Mouse (Mus musculus): Measurements from ENCODE around the gene Olfr906. TPM values are rescaled to one million over a fixed set of nuclear protein-coding genes. Genes with fewer than 3 reads are reported as not detected.

Gene Olfr906
- not detected for total RNA-seq (2021)
- long read RNA-seq, result 0 reads

DNA sequence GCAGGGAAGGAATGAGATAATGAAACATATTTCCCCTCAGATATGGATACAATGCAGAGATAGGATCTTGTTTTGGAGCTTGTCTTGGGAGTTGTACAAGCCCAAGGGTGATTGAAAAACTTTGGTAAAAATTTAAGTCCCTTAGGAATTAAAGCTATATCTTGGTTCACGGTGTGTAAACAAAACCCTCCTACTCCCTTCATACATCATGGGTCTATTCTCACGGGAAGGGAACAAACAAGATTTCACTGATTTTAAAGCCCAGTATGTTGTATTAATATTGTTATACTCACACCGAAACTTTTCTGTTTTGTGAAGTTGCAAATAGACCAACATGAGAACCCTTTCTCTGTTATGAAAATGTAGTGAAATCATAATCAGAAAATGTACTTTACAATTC, at the start of gene Olfr906:
TSS of gene Olfr906 (plus strand) at position 301 of the 400 bp plus-strand sequence.
- DNase-seq (ENCODE audit: low spot score in 2 of 2), result no peak

DNA sequence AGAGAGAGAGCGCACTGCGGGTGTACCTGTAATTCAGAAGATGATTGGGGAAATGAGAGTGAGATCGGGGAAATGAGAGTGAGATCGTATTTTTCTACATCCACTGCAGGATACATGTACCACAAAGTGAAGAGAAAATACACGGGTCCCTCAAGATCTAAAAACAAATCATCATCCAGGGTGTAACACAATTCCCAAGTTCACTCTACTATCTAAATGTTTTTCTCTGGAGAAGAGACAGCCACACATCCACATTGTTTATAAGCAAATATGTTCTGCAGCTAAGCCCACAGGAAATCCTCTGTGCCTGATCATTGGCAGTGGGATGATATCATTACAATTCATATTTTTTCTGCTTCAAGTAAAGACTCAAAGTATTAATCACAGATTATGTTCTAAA, 39.5 kb upstream of the Olfr906 start, which contains the start of gene Olfr902:
TSS of gene Olfr902 (plus strand) at position 301 of the 400 bp plus-strand sequence.
- no peak for DNase-seq (ENCODE audit: low spot score in 2 of 2)

DNA sequence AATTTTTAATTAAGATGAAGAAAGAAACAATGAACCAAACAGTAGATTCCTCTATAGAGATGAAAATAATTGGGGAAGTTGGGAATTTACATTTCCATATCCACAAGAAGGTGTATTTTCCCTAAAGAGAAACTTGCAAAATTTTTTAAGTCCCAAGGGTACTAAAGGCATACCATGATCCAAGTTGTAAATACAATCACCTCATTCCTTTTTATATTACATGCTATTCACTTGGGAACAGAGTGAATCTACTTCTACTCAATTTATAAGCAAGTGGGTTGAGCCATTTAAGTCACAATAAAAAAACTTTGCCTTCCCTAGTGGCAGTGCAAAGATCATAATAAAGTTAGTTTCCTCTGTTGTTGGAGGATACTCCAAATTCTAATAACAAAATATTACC, 24.0 kb upstream of the Olfr906 start, which contains the start of gene Olfr904:
TSS of gene Olfr904 (plus strand) at position 301 of the 400 bp plus-strand sequence.
- no peak for DNase-seq (ENCODE audit: low spot score in 2 of 2)

DNA sequence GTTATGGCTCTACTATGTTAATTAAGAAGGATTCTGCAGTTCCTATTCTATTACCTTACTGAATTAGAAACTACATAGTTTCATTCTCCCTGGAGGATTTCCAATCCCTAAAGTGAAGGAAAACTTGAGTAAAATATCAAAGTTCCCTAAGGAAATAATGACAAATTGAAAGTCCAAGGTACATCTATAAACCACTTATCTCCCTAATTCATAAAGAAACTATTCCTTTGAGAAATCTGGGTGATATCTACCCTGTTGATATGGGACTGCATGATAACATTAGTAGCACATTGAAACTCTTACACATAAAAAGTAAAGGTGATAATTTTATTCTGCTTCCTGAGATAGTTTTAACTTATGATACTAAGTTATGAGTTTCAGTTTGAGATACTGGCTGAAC, 16.1 kb upstream of the Olfr906 start, which contains the start of gene Olfr905:
TSS of gene Olfr905 (plus strand) at position 301 of the 400 bp plus-strand sequence.
- no peak for DNase-seq (ENCODE audit: low spot score in 2 of 2)

DNA sequence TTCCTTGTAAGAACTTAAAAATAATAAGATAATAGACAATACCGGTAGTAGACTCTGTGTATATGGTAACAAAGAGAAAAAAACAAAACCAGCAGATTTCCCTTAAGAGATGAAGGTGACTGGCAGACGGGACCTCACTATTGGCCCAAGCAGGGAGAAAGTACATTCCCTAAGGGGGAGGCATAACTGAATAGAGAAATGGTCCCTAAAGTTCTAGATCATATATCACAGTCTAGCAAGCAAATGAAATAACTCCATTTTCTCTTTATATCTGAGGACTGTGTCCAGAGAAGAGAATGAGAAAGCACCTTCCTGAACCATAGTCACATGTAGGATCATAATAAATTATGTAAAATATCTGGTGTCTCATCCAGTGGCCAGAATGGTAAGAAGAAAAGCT, 8.6 kb downstream of the Olfr906 start, which contains the start of gene Olfr907:
TSS of gene Olfr907 (plus strand) at position 301 of the 400 bp plus-strand sequence.
- DNase-seq (ENCODE audit: low spot score in 2 of 2), result no peak

DNA sequence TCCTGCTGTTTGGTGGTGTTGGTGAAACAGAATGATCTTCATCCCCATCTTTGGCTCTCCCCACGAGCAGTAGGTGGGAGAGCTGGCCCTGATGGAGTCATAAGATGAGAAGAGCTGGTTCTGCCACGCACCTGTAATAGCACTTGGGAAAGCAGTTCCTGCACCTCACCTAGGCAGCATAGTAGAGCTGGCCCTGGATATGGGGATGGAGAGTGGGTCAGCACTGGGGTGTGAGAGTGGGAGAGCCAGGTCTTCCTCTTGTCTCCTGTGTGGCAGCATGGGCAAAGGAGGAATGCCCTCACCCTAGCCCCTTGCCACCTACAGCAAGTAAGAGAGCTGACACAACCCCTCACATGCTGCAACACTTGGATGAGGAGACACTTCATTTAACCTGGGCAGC, 25.5 kb downstream of the Olfr906 start:
- no peak for DNase-seq (ENCODE audit: low spot score in 2 of 2)

DNA sequence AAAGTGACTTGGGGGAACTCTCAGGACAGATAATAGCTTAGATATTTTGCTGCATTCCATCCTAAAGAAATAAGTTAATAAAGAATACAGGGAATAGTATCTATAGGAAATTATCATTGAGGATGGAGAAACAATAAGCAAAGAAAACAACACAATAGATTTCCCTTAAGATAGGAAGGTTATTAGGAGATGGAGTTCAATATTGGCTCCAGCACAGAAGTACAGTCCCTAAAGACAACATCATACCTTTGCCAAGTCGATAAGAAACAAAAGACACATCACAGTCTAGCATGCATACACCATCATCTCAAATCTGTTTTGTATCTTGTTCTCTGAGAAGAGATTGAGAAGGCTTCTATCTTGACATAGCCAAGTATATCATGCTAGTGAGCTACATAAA, 34.4 kb downstream of the Olfr906 start, which contains the start of gene Olfr911-ps1:
TSS of gene Olfr911-ps1 (plus strand) at position 301 of the 400 bp plus-strand sequence.
- no peak for DNase-seq (ENCODE audit: low spot score in 2 of 2)

DNA sequence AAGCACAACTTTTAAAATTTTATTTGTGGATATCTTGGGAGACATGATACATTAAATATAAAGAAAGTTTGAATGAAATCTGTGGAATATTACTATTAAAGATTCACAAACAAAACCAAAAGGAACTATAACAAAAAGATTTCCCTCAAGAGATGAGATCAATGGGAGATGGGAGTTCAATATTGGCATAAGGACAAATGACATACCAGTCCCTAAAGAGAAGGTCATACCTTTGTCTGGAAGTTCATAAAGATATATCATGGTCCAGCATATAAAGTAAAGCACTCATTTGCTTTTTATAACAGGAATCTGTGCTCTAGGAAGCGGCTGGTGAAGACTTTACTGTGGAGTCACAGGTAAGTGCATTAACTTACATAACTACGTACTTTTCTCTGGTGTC, 50.7 kb downstream of the Olfr906 start, which contains the start of gene Olfr910:
TSS of gene Olfr910 (plus strand) at position 301 of the 400 bp plus-strand sequence.
- no peak for DNase-seq (ENCODE audit: low spot score in 2 of 2)

Other genes with a start within 250 kb of the Olfr906 start
- not detected for gene Olfr143, start 234.3 kb upstream of the Olfr906 start, total RNA-seq (2021)
- not detected for gene Olfr895, start 219.2 kb upstream of the Olfr906 start, total RNA-seq (2021)
- gene Olfr896-ps1, start 196.0 kb upstream of the Olfr906 start, total RNA-seq (2021), result not detected
- not detected for gene Olfr25, start 158.0 kb upstream of the Olfr906 start, total RNA-seq (2021)
- not detected for gene Olfr898, start 138.7 kb upstream of the Olfr906 start, total RNA-seq (2021)
- not detected for gene Olfr250, start 120.2 kb upstream of the Olfr906 start, total RNA-seq (2021)
- not detected for gene Olfr251, start 110.0 kb upstream of the Olfr906 start, total RNA-seq (2021)
- not detected for gene Olfr147, start 85.4 kb upstream of the Olfr906 start, total RNA-seq (2021)
- not detected for gene Olfr901, start 57.6 kb upstream of the Olfr906 start, total RNA-seq (2021)
- gene Olfr902, start 39.4 kb upstream of the Olfr906 start, total RNA-seq (2021), result not detected
- gene Olfr904, start 23.9 kb upstream of the Olfr906 start, total RNA-seq (2021), result not detected
- under 1 TPM in 1 of 2 experiments, not detected in 1; 0.07 TPM for gene Olfr905, start 16.0 kb upstream of the Olfr906 start, total RNA-seq (2021)
- not detected for gene Olfr907, start 8.7 kb downstream of the Olfr906 start, total RNA-seq (2021)
- not detected for gene Olfr911-ps1, start 34.5 kb downstream of the Olfr906 start, total RNA-seq (2021)
- gene Olfr910, start 50.8 kb downstream of the Olfr906 start, total RNA-seq (2021), result not detected
- not detected for gene Olfr912, start 93.1 kb downstream of the Olfr906 start, total RNA-seq (2021)
- not detected for gene Olfr913, start 105.7 kb downstream of the Olfr906 start, total RNA-seq (2021)
- gene Olfr914, start 118.0 kb downstream of the Olfr906 start, total RNA-seq (2021), result not detected
- not detected for gene Olfr916, start 172.8 kb downstream of the Olfr906 start, total RNA-seq (2021)
- not detected for gene Olfr917, start 178.8 kb downstream of the Olfr906 start, total RNA-seq (2021)
- not detected for gene Olfr918, start 187.5 kb downstream of the Olfr906 start, total RNA-seq (2021)
- not detected for gene Olfr919, start 216.6 kb downstream of the Olfr906 start, total RNA-seq (2021)
- gene Vwa5a, start 231.2 kb downstream of the Olfr906 start, total RNA-seq (2021), result 10 to 100 TPM in 1 of 2 experiments, 1 to 10 TPM in 1; 9.3 to 12.0 TPM